Mouse (Mus musculus): ENCODE results near the gene Shroom1.

DNA sequence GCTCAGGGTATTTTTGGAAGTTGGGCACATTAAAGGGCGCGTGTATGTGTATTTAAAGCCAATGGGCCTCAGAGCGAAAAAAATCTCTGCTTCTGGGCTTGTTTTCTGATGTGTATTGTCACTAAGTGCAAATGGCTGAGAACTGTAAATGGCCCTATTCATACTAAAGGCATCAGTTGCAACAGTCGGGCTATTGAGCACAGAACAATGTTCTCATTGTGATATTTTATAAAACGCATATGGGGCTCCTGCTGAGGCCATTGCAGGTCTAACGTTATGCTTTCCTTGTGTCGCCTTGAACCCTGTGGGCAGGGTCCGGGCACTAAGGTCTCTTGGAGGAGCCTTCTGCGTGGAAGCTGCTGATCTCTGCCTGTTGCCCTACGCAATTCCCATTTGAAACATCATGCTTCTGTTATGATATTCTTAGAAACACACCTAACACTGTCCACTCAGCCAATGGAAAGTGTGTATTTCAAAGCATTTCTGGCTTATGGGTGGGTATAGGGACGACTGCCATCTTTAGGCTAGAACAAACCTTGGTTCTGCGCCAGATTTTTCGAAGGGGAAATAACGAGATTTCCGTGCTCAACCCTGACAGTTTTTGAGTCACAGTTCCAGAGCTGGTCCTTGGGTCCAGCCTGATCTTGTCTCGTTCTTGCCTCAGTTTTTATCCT lies 12.4 kb downstream of the Shroom1 start:
- TF ChIP-seq POLR2A (IDR thresholded peaks at IDR 0.05; ENCODE audit: low read depth, low read length) (no peak), CTCF (IDR thresholded peaks at IDR 0.05; ENCODE audit: extremely low read depth, insufficient read depth, insufficient read length, insufficient replicate concordance) (no peak)

All from spleen, adult 2 months (tissue).